ENCODE assay signal across 8 mouse cellular contexts in genomic region chr17:34646906-34647787, GRCm38 (mm10). TPM values are rescaled to one million over a fixed set of nuclear protein-coding genes. Genes with fewer than 3 reads are reported as not detected.
DNase-seq lines count a peak whose midpoint lies in the region; ATAC-seq lines count a peak whose summit lies in the region.

Atf6b (plus strand) TSS chr17:34647146.

- peaks cover 28% of the 10 kb centered on the region for H3K4me1 ChIP-seq in hindbrain, embryonic 16.5 days (ENCODE audit: control insufficient read depth, insufficient read depth, low read depth, low read length)

- DNase-seq in WW6 (ENCODE audit: low read depth, low spot score) = peak; percentile 91
- DNase-seq in cerebellum, postnatal 4 days (ENCODE audit: low spot score in 2 of 2) = peak; percentile 81 to 91
- DNase-seq in gastrocnemius, adult 18-20 months (ENCODE audit: low spot score) = peak; percentile 97
- peak; percentile 94 to 96 for DNase-seq in left cerebral cortex, adult 18-20 months (ENCODE audit: low spot score in 2 of 2)
- DNase-seq in right cerebral cortex, adult 18-20 months = peak; percentile 99
- DNase-seq in urinary bladder, postnatal 10 days (ENCODE audit: low spot score) = peak; percentile 85

- peak within 1 kb of the TSS; percentile 76 for H3K27ac ChIP-seq in hindbrain, embryonic 16.5 days (ENCODE audit: low read depth, low read length)
- no peak within 1 kb of the TSS for H3K27ac ChIP-seq in macrophage

- peaks cover 21% of the 10 kb centered on the region for H3K36me3 ChIP-seq in hindbrain, embryonic 16.5 days (ENCODE audit: control insufficient read depth, insufficient read depth, low read length)
- peaks cover 21% of the 10 kb centered on the region; the same call in 1 of the 2 replicates for H3K36me3 ChIP-seq in macrophage (ENCODE audit: inconsistent target)

- no peaks in the 10 kb centered on the region for H3K9me3 ChIP-seq in hindbrain, embryonic 16.5 days (ENCODE audit: control insufficient read depth, low read length)

- peak within 1 kb of the TSS; percentile 74 for H3K4me3 ChIP-seq in hindbrain, embryonic 16.5 days (ENCODE audit: low read length)
- peak within 1 kb of the TSS; percentile 38 for H3K4me3 ChIP-seq in macrophage (ENCODE audit: inconsistent target)

- peak within 1 kb of the TSS; percentile 82 for H3K4me2 ChIP-seq in hindbrain, embryonic 16.5 days (ENCODE audit: low read length)

- WGBS in hindbrain, embryonic 16.5 days = under 1% methylated on average over 63 of the region's 66 CpGs
- WGBS in macrophage (ENCODE audit: missing documents) = 1% methylated on average over 59 of the region's 66 CpGs

- H3K79me2 ChIP-seq in macrophage (ENCODE audit: inconsistent target) = peaks cover 35% of the 10 kb centered on the region

- peak; percentile 97 for ATAC-seq in hindbrain, embryonic 16.5 days

- H3K9ac ChIP-seq in hindbrain, embryonic 16.5 days (ENCODE audit: low read depth, low read length) = peak within 1 kb of the TSS; percentile 88

- no peaks in the 10 kb centered on the region for H3K27me3 ChIP-seq in hindbrain, embryonic 16.5 days (replicated peaks; ENCODE audit: control insufficient read depth, insufficient read depth, low read length)

RNA-seq across cellular contexts. Expression of gene Atf6b, which starts in this region (rescaled TPM):
- 1 to 10 TPM; 5.9 to 7.9 TPM for total RNA-seq in gastrocnemius, adult 18-20 months (2021)
- 110 and 121 TPM in 2 replicates for polyA plus RNA-seq in hindbrain, embryonic 16.5 days (2015; fragmentation: Nextera tagmentation; extraction: Ambion mirVana)
- total RNA-seq in left cerebral cortex, adult 18-20 months (2021) = 10 to 100 TPM; 60.1 to 63.2 TPM
- 10 to 100 TPM; 18.3 to 80.5 (median 48.3) TPM for total RNA-seq in macrophage (2018; cell fraction: chromatin; rRNA removed)
- total RNA-seq in macrophage (2018; cell fraction: cytosol; rRNA removed) = 10 to 100 TPM; 37.7 to 82.4 (median 57.2) TPM
- 10 to 100 TPM; 22.0 to 90.0 (median 57.6) TPM for total RNA-seq in macrophage (2018; cell fraction: nucleus; rRNA removed)
- polyA plus RNA-seq in macrophage (2018) = 31.4 to 62.2 TPM (median 57.9 TPM) in 3 replicates

Comparison
In these comparisons a context has a peak if more than half of its experiments do, and no peak if none do; other contexts are left out.
1. RNA of gene Atf6b (total RNA-seq): 60.1 to 63.2 TPM in left cerebral cortex, adult 18-20 months; 5.9 to 7.9 TPM in gastrocnemius, adult 18-20 months; every median in the first group is over 4 times any median in the second.
2. Peak in every context shown above with its lines, with median percentiles within 50 percentile points of each other: DNase-seq.